23 mouse cellular contexts compared by ENCODE assay signal in the genomic region with DNA sequence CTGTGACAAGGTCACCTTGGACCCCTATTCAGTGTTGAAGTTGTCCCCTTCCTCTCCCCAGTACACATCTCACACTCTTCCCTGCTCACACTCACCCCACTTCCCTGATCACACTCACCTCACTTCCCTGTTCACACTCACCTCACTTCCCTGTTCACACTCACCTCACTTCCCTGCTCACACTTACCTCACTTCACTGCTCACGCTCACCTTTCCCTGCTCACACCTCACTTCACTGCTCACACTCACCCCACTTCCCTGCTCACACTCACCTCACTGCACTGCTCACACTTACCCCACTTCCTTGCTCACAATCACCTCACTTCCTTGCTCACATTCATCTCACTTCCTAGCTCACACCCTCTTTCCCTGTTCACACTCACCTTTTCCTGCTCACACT. TPM values are rescaled to one million over a fixed set of nuclear protein-coding genes. Genes with fewer than 3 reads are reported as not detected.
DNase-seq lines count a peak whose midpoint lies in the region; ATAC-seq and TF ChIP-seq lines count a peak whose summit lies in the region.
"Had no signal": no experiment of that assay in that cellular context is flagged by ENCODE, and none has a peak within 500 bp of the region (broad histone marks: within the 10 kb centered on the region; RNA-seq: fewer than 3 reads in every experiment).

No protein-coding gene starts in this region.

- H3K4me2 ChIP-seq in lung, postnatal 0 days (replicated peaks; ENCODE audit: low read depth, low read length): peak overlapping the region; percentile 34
- peak overlapping the region; percentile 15; the same call in 1 of the 2 replicates for H3K4me2 ChIP-seq in limb, embryonic 13.5 days (replicated peaks)
- H3K4me2 ChIP-seq: forebrain, embryonic 15.5 days; liver, embryonic 13.5 days; midbrain, embryonic 12.5 days; neural tube, embryonic 12.5 days had no signal

- ATAC-seq in lung, postnatal 0 days: no peak
- no peak for ATAC-seq in limb, embryonic 13.5 days (ENCODE audit: low FRiP score, low read depth)
- ATAC-seq: forebrain, embryonic 15.5 days; hindbrain, embryonic 16.5 days had no signal

- H3K36me3 ChIP-seq in lung, postnatal 0 days (ENCODE audit: insufficient read depth, low read length): no peaks in the 10 kb centered on the region
- no peaks in the 10 kb centered on the region for H3K36me3 ChIP-seq in limb, embryonic 13.5 days
- H3K36me3 ChIP-seq: forebrain, embryonic 15.5 days; heart, embryonic 10.5 days; liver, embryonic 13.5 days; midbrain, embryonic 12.5 days; neural tube, embryonic 12.5 days had no signal

- TF ChIP-seq EP300 in lung, postnatal 0 days (IDR thresholded peaks at IDR 0.05): no peak

- no peaks in the 10 kb centered on the region for H3K9me3 ChIP-seq in lung, postnatal 0 days (ENCODE audit: low read length)
- no peaks in the 10 kb centered on the region for H3K9me3 ChIP-seq in limb, embryonic 13.5 days
- H3K9me3 ChIP-seq: forebrain, embryonic 15.5 days; heart, embryonic 10.5 days; liver, embryonic 13.5 days; midbrain, embryonic 12.5 days; neural tube, embryonic 12.5 days had no signal

- H3K27ac ChIP-seq in lung, postnatal 0 days (ENCODE audit: low read length): peak overlapping the region; percentile 82
- peak overlapping the region; percentile 81; the same call in 1 of the 2 replicates for H3K27ac ChIP-seq in limb, embryonic 13.5 days
- H3K27ac ChIP-seq: forebrain, embryonic 15.5 days; heart, embryonic 10.5 days; liver, embryonic 13.5 days; midbrain, embryonic 12.5 days; neural tube, embryonic 12.5 days had no signal

- H3K9ac ChIP-seq in lung, postnatal 0 days (replicated peaks; ENCODE audit: low read depth): no peak overlapping the region; the same call in 1 of the 2 replicates
- H3K9ac ChIP-seq in limb, embryonic 13.5 days: no peak overlapping the region
- H3K9ac ChIP-seq: forebrain, embryonic 15.5 days; liver, embryonic 13.5 days; midbrain, embryonic 12.5 days; neural tube, embryonic 12.5 days had no signal

- DNase-seq in heart, adult 11 months: peak; percentile 88
- DNase-seq in heart, adult 9 months (ENCODE audit: low spot score in 2 of 2): no peak
- DNase-seq in lung, postnatal 0 days (ENCODE audit: low spot score): no peak
- no peak for DNase-seq in lung, adult 18-20 months
- DNase-seq in adrenal gland, adult 18-20 months (ENCODE audit: low spot score in 2 of 2): no peak
- no peak for DNase-seq in MN1 (ENCODE audit: low spot score)
- DNase-seq: adrenal gland, postnatal 36 days; cerebellum, adult 18-20 months; cerebellum, postnatal 25 days; embryo, embryonic 11 days; gastrocnemius, postnatal 36 days; heart, postnatal 36 days; liver, embryonic 13.5 days; right cerebral cortex, postnatal 4 days; thymus, postnatal 14 days had no signal

- H3K27me3 ChIP-seq in lung, postnatal 0 days (replicated peaks; ENCODE audit: insufficient read depth, low read length): no peaks in the 10 kb centered on the region
- no peaks in the 10 kb centered on the region for H3K27me3 ChIP-seq in limb, embryonic 13.5 days
- H3K27me3 ChIP-seq: forebrain, embryonic 15.5 days had no signal

- no peak for TF ChIP-seq CTCF in lung, postnatal 0 days (IDR thresholded peaks at IDR 0.05)

- no peak overlapping the region for H3K4me3 ChIP-seq in lung, postnatal 0 days (ENCODE audit: low read depth, low read length)
- H3K4me3 ChIP-seq in limb, embryonic 13.5 days: no peak overlapping the region; the same call in 1 of the 2 replicates
- H3K4me3 ChIP-seq: forebrain, embryonic 15.5 days; heart, embryonic 10.5 days; liver, embryonic 13.5 days; midbrain, embryonic 12.5 days; neural tube, embryonic 12.5 days had no signal

- H3K4me1 ChIP-seq in lung, postnatal 0 days (ENCODE audit: insufficient read depth, low read depth, low read length): peaks cover 9% of the 10 kb centered on the region; the same call in 1 of the 2 replicates
- H3K4me1 ChIP-seq in limb, embryonic 13.5 days: peaks cover 23% of the 10 kb centered on the region

- 86% methylated on average over 1 of the region's 1 CpGs for WGBS in lung, postnatal 0 days
- WGBS in limb, embryonic 13.5 days: 93% methylated on average over 1 of the region's 1 CpGs

RNA-seq across cellular contexts. Expression of a gene that starts 0.5 kb away (rescaled TPM):
- polyA plus RNA-seq in lung, postnatal 0 days (2015; fragmentation: Nextera tagmentation; extraction: Ambion mirVana): 4,475 and 4,528 TPM in 2 replicates
- polyA plus RNA-seq in limb, embryonic 13.5 days (2015; fragmentation: Nextera tagmentation; extraction: Ambion mirVana): 7.7 and 10.1 TPM in 2 replicates
- 10 to 100 TPM in 1 of 2 experiments, 1 to 10 TPM in 1; 6.4 to 14.9 TPM for total RNA-seq in adrenal gland, adult 18-20 months (2021)
- total RNA-seq: MEL; monocyte, adult 5-6 weeks had no signal

RNA-seq across cellular contexts. Expression of a gene that starts 4.3 kb away (rescaled TPM):
- polyA plus RNA-seq in lung, postnatal 0 days (2015; fragmentation: Nextera tagmentation; extraction: Ambion mirVana): 344 and 430 TPM in 2 replicates
- polyA plus RNA-seq in limb, embryonic 13.5 days (2015; fragmentation: Nextera tagmentation; extraction: Ambion mirVana): 15.6 and 16.2 TPM in 2 replicates
- total RNA-seq in adrenal gland, adult 18-20 months (2021): 100 to 1,000 TPM in 1 of 2 experiments, 10 to 100 TPM in 1; 27.6 to 104 TPM

RNA-seq across cellular contexts. Expression of a gene that starts 10.1 kb away (rescaled TPM):
- 56.0 and 61.9 TPM in 2 replicates for polyA plus RNA-seq in lung, postnatal 0 days (2015; fragmentation: Nextera tagmentation; extraction: Ambion mirVana)
- 66.2 and 70.5 TPM in 2 replicates for polyA plus RNA-seq in limb, embryonic 13.5 days (2015; fragmentation: Nextera tagmentation; extraction: Ambion mirVana)
- 10 to 100 TPM in 1 of 2 experiments, 1 to 10 TPM in 1; 6.6 to 15.5 TPM for total RNA-seq in adrenal gland, adult 18-20 months (2021)

RNA-seq across cellular contexts. Expression of a gene that starts 17.7 kb away (rescaled TPM):
- 37.3 and 41.4 TPM in 2 replicates for polyA plus RNA-seq in lung, postnatal 0 days (2015; fragmentation: Nextera tagmentation; extraction: Ambion mirVana)
- polyA plus RNA-seq in limb, embryonic 13.5 days (2015; fragmentation: Nextera tagmentation; extraction: Ambion mirVana): 66.2 and 75.4 TPM in 2 replicates
- 10 to 100 TPM; 24.6 to 30.3 TPM for total RNA-seq in adrenal gland, adult 18-20 months (2021)

RNA-seq across cellular contexts. Expression of a gene that starts 17.9 kb away (rescaled TPM):
- 102 and 112 TPM in 2 replicates for polyA plus RNA-seq in lung, postnatal 0 days (2015; fragmentation: Nextera tagmentation; extraction: Ambion mirVana)
- 139 and 145 TPM in 2 replicates for polyA plus RNA-seq in limb, embryonic 13.5 days (2015; fragmentation: Nextera tagmentation; extraction: Ambion mirVana)
- total RNA-seq in adrenal gland, adult 18-20 months (2021): 10 to 100 TPM; 46.3 to 52.8 TPM

Comparison
In these comparisons a context has a peak if more than half of its experiments do, and no peak if none do; other contexts are left out.
1. RNA of a gene that starts 0.5 kb away (polyA plus RNA-seq): 4,475 to 4,528 TPM in lung, postnatal 0 days; 7.7 to 10.1 TPM in limb, embryonic 13.5 days; every median in the first group is over 100 times any median in the second.
2. RNA of a gene that starts 4.3 kb away (polyA plus RNA-seq): 344 to 430 TPM in lung, postnatal 0 days; 15.6 to 16.2 TPM in limb, embryonic 13.5 days; every median in the first group is over 10 times any median in the second.